Mouse (Mus musculus): Measurements from ENCODE around the gene Anxa3.
A peak's percentile ranks its signal among the peaks of the same experiment; 100 is the strongest.

The Anxa3 gene

DNA sequence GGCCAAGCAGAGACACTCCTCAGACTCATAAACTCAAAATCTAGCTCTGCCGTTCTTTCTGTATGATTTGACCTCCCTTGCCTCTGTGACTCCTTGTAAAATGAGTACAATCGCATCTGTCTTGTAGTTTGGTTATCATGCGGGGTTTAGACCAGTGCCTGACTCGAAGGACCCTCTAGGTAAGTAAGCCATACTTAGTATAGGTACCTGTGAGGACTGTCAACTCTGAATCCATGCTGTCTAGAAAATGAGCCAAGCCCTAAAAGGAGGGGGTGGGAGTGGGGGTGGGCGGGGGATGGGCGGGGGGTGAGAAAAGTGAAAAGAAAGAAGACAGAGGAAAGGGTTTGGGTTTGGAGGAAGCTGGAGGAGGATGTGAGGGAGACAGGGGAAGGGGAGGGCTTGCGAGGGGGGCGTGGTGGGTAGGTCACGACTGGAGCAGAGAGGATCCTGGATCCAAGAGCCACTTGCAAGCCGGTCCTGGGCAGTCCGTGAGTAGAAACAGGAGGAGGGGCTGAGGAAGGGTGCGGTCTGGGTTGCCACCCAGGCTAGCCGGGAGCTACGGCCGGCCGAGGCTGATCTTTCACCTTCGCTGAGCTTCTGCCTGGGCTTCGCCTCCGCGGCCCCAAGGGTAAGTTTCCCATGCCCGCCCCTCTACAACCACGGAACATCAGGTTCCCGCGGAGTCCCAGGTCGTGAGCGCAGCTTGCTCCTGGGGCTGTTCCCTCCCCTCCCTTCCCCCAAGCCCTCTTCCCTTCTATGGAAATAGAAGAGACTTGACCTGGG is at the start of gene Anxa3:
Gene Anxa3 (plus strand): TSS at position 404 of the 783 bp plus-strand sequence.
- peak; percentile 61 for DNase-seq

GRCm38 (mm10) chr5:96747195-96747984 is 45.7 kb upstream of the Anxa3 start:
- DNase-seq: no peak

DNA sequence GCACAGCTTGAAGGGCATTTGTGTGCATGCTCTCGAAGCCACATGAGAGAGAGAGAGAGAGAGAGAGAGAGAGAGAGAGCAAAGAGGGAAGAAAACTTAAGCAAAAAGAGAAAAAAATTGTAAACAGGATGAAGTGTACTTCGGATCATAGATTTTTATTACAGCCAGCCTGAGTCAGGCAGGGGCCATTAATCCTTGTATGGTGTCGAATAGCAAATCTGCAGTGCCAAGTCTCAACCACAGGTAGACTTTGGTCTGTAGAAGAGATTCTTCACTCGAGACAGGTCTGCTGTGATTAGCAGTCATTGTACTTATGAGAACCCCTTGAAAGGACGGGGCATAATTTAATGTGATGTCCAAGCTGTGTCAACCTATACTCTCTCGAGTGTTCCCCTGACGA is 35.5 kb upstream of the Anxa3 start:
- DNase-seq: no peak

GRCm38 (mm10) chr5:96762021-96762420 is 31.1 kb upstream of the Anxa3 start:
- no peak for DNase-seq

- DNase-seq: peak; percentile 70
Observed at GRCm38 (mm10) chr5:96768846-96769471, 24.2 kb upstream of the Anxa3 start.

DNA sequence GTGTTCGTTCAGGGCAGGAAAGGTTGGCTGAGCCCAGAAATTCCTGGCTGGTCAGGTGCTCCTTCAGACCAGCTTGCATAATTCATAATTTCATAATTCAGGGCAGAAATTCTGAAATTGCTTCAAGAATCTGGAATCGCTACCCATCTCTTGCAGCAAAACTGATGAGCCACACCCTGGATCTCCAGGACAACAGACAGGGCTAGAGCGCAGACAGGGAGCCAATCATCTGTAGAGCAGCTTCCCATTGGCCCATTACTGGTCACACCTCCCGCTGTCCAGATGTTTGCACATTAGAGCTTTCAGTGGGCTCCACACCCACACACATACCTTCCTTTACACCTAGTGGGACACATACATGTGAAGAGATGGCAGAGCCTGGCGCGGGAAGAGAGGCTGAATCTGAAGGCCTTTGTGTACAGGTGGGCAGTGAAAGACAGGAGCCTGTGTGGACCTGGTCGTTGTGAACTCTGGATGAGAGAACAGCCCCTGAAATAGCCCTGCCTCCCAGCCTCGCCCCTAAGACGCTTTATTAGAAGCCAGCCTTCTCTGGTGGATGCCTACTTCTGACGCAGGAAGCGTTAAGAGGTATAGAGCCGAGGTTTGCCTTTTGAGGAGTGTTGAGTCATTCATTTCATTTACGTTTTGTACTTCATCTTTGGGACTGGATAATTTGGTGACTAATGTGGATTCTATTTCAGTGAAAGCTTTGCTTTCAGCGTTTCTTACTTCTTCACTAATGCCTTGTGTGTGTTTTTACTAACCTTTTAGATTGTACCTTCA is 9.4 kb upstream of the Anxa3 start:
- no peak for DNase-seq

GRCm38 (mm10) chr5:96785096-96785495 is 8.0 kb upstream of the Anxa3 start:
- no peak for DNase-seq

DNA sequence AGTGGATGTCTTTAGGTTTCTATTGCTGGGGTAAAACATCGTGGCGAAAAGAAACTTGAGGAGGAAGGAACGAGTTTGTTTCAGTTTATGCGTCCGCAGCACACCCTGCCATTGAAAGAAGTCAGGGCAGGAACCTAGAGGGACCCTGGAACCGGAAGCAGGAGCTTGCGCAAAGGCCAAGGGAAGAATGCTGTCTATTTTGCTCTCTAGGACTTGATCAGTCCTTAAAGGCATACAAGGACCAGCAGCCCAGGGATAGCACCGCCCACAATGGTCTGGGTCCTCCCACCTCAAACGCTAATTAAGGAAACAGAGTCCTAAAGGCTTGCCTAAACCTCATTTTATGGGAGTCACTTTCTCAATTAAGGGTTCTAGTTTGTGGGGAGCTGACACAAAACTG is 717 bp upstream of the Anxa3 start:
- peak; percentile 50 for DNase-seq

- DNase-seq: peak; percentile 16
Observed at GRCm38 (mm10) chr5:96793953-96794635, 955 bp downstream of the Anxa3 start.

GRCm38 (mm10) chr5:96795752-96796151 is 2.6 kb downstream of the Anxa3 start:
- peak; percentile 44 for DNase-seq

GRCm38 (mm10) chr5:96797465-96797864 is 4.3 kb downstream of the Anxa3 start:
- DNase-seq: no peak

DNA sequence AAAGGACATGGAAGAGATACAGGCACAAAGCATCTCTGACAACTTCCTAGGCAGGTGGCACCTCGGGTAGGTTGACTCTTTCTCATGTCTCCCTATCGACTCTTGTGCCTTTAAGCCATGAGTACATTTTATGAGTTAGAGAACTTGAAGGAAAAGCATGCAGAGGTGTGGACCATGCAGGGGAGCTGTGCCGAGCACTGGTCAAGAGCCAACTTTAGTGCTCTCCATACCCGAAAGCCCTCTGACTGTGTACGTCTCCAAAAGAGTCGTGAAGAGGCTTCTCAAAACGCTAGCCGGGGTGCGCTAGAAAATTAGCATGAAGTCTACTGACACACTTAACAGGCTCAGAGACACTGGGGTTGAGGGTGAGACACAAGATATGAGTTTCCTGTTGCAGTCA is 6.0 kb downstream of the Anxa3 start:
- DNase-seq: no peak

DNA sequence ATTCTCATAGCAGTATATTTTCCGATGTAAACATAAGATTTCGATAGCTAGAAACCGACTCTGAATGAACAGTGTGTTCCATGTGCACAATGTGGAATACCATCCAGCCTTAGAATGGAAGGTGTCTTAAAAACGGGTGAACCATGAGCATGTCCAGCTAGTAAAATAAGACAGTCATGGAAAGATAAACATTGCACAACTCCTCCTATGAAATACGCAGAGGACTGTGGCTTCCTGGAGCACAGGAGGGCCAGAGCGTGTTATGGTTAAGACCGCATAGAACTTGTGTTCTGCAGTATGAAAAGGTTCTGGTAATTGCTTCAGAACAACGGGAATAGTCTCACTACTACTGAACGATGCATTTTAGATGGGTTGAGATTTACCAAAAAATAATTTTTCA is 6.8 kb downstream of the Anxa3 start:
- no peak for DNase-seq

DNA sequence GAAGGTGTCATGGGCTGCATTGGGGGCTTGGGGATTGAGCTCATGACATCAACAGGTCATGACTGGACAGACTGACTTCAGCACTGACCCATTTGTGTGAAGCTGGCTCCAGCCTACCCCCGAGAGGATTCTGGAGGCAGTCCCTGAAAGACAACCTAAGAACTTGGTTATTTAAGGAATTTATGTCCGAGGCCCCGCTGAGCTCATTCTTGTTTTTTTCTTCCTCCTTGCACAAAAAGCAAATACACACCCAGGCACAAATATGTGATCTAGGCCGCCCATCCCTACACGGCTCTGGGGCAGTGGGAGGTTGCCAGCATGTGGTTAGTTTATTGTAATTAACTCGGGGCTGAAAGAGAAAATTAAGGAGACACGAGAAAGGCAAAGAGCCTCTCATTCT is 9.0 kb downstream of the Anxa3 start:
- DNase-seq: no peak

DNA sequence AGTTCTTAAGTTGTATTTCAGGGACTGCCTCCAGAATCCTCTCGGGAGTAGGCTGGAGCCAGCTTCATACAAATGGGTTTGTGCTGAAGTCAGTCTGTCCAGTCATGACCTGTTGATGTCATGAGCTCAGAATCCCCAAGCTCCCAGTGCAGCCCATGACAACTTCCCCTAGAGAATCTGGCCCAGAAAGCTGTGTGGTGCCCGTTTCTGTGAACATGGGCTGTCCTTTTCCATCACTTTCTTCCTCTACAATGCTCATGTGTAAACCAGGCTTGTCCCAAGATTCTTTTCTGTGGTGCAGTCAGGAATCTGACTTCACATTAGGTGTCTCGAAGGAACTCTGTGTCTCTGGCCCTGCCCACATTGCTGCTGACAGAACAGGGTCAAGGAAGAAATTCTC is 10.0 kb downstream of the Anxa3 start:
- peak; percentile 37 for DNase-seq

DNA sequence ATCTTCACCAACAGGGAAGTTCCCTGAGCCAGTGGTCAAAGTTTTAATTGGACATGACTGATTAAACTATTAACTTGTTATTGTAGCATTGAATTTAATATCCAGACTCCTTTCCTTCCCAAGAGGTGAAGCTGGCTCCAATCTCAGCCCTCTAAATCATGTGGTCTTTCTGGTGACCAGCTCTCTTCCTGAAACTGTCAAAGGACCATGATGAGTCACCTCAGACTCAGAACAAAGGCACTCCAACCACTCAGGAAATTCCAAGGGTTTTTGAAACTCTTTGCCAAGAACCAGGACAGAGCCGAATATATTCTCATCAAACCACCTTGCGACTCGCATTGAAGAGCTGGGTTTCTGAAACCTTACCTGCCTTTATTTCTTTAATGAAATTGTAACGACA is 11.2 kb downstream of the Anxa3 start:
- peak; percentile 56 for DNase-seq

- DNase-seq: no peak
Observed at GRCm38 (mm10) chr5:96804813-96805212, 11.7 kb downstream of the Anxa3 start.

DNA sequence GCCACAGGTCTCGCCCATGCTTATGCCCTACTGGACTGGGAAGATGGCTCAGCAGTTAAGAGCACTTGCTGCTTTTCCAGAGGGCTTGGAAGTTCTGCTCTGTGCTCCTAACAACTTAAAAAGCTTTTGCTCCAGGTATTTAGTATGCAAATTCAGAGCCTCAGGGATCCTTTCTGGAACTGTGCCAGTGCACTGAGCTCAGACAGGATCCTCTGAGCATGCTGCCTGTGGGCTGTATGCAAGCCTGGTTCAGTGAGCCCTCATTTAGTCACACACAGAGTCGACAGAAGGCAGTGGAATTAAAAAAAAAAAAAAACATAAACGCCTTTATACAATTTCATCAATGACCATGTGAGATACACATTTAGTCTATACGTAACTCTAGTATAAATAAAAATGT is 17.5 kb downstream of the Anxa3 start:
- DNase-seq: no peak

DNA sequence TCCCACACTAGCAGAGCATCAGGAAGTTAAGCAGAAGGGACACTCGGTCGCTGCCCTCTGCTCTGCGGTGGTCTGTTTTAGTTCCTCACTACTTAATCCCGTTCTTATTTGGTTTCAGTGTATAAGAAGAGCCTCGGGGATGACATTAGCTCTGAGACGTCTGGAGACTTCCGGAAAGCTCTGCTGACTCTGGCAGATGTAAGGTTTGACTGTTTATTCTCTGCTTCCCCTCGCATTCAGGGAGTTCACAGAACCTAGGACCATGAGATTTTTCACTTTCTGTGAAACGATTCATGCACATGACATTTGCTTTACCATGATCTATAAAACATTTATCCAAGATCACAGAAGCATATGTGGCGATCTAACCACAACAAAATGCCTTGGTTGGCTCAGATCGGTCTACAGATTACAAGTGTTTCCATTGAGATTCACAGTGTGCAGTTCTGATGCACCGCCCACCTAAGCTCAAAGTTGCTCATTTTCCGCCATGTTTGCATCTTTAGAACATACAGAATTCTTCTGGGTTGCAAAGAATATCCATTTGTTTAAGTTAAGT is 31.7 kb downstream of the Anxa3 start:
- DNase-seq: no peak

DNA sequence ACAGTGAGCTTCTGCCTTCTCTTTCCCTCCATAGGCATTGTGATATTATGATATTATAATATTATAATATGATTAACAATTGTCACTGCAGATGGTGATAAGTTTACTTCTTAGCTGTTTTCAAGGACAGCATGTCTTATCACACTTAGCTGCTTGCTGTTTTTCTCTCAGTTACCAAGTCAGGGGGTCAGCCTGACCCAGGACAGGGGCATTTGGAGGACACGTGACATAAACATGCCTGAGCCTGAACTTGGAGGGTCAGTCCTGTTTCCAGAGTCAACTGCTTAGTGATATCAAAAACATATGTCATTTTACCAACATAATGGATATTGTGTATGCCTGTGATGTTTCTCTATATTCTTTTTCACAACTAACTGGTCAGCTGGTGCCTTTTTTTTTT is 34.0 kb downstream of the Anxa3 start:
- no peak for DNase-seq

DNA sequence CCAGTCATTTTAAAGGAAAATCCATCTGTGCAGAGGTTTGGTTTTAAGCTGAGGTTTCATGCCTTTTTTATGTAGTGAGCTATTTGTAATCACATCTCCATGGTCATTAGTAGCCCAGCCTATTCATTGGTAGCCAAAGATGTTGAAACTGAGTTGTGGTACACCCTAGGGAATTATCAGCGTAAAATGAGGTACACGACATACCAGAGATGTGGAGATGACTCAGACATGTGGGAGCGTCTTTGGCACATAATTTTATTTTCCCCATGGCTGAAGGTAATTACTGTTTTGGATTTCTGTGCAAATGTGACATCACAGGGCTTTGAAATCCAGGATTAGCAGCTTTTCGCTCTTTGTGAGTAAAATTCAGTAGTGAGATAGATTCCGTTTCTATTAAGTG is 41.2 kb downstream of the Anxa3 start:
- DNase-seq: no peak

- DNase-seq: no peak
Observed at GRCm38 (mm10) chr5:96847986-96848385, 54.8 kb downstream of the Anxa3 start.
